Mouse (Mus musculus) heart, embryonic 13.5 days (tissue): ENCODE data around the gene Scarf2. TPM values are rescaled to one million over a fixed set of nuclear protein-coding genes. Genes with fewer than 3 reads are reported as not detected.

ENCODE experiments used
- ATAC-seq: fragments of 200-750 bp; cut with Nextera tagmentation; 2 replicates; pipeline ENCODE4 v1.8.0; 2017; ENCODE audit warnings: moderate TSS enrichment; ENCODE audit not compliant: insufficient number of reproducible peaks, low FRiP score, low TSS enrichment; ENCODE audit errors: extremely low read depth
- H3K27ac ChIP-seq: fragments of 300-500 bp; sonication (generic); replicated peaks from 2 replicates; pipeline ENCODE4 v1.5.1; 2015; ENCODE audit warnings: moderate library complexity, mild to moderate bottlenecking, inconsistent platforms
- H3K27me3 ChIP-seq: fragments of 300-500 bp; sonication (generic); replicated peaks from 2 replicates; pipeline ENCODE4 v1.6.1; 2015; ENCODE audit warnings: mild to moderate bottlenecking, inconsistent platforms
- H3K36me3 ChIP-seq: fragments of 300-500 bp; sonication (generic); 2 replicates; pipeline ENCODE4 v1.6.1; 2015; ENCODE audit warnings: mild to moderate bottlenecking, inconsistent platforms
- H3K4me1 ChIP-seq: fragments of 300-500 bp; sonication (generic); 2 replicates; pipeline ENCODE4 v1.6.1; 2015; ENCODE audit warnings: inconsistent platforms
- H3K4me2 ChIP-seq: fragments of 300-500 bp; sonication (generic); 2 replicates; pipeline ENCODE4 v1.6.1; 2015; ENCODE audit warnings: inconsistent platforms, mild to moderate bottlenecking, moderate library complexity
- H3K4me3 ChIP-seq: fragments of 300-500 bp; sonication (generic); 2 replicates; pipeline ENCODE4 v1.5.1; 2015; ENCODE audit warnings: moderate library complexity, mild to moderate bottlenecking, inconsistent platforms
- H3K9ac ChIP-seq: fragments of 300-500 bp; sonication (generic); 2 replicates; pipeline ENCODE4 v1.6.1; 2015; ENCODE audit warnings: inconsistent platforms, mild to moderate bottlenecking, moderate library complexity
- H3K9me3 ChIP-seq: fragments of 300-500 bp; sonication (generic); 2 replicates; pipeline ENCODE4 v1.6.1; 2016; ENCODE audit warnings: inconsistent platforms
- WGBS: fragments of 180-500 bp; shearing (Covaris S2); methylation state at CpG from one replicate; pipeline ENCODE4 v1.1.7; 2015; ENCODE audit warnings: mixed read lengths; 5-methylcytosine and 5-hydroxymethylcytosine counted together
- polyA plus RNA-seq: library from polyadenylated mRNA; unstranded; fragments of >200 nt; fragmentation: Nextera tagmentation; extraction: Ambion mirVana; gene quantifications from 2 replicates; pipeline ENCODE4 v1.2.1, GENCODE M21; 2015

Scarf2 gene
- polyA plus RNA-seq, 1 experiment from 2014 or later: 8.2 TPM

- H3K27ac ChIP-seq: no peak overlapping the region
- WGBS: 92% methylated on average over 1 of the region's 1 CpGs
- no peaks in the 10 kb centered on the region for H3K9me3 ChIP-seq
- no peaks in the 10 kb centered on the region for H3K27me3 ChIP-seq
- no peak overlapping the region for H3K4me2 ChIP-seq
- no peak for ATAC-seq
- H3K4me1 ChIP-seq: no peaks in the 10 kb centered on the region
- H3K4me3 ChIP-seq: no peak overlapping the region
- H3K36me3 ChIP-seq: peaks cover 94% of the 10 kb centered on the region
- H3K9ac ChIP-seq: no peak overlapping the region
Observed at GRCm38 (mm10) chr16:17851860-17852259, 54.8 kb downstream of the Scarf2 start.

GRCm38 (mm10) chr16:17853263-17853662 lies 56.2 kb downstream of the Scarf2 start:
- Histone ChIP-seq H3K9me3 (no peaks in the 10 kb centered on the region), H3K4me1 (no peaks in the 10 kb centered on the region), H3K27ac (no peak overlapping the region), H3K27me3 (no peaks in the 10 kb centered on the region), H3K4me2 (no peak overlapping the region), H3K36me3 (peaks cover 94% of the 10 kb centered on the region), H3K4me3 (no peak overlapping the region), H3K9ac (no peak overlapping the region)
- WGBS: 83% methylated on average over 2 of the region's 2 CpGs
- ATAC-seq: no peak

- 90% methylated on average over 7 of the region's 7 CpGs for WGBS
- Histone ChIP-seq H3K9me3 (no peaks in the 10 kb centered on the region), H3K36me3 (peaks cover 91% of the 10 kb centered on the region), H3K27me3 (no peaks in the 10 kb centered on the region), H3K4me2 (no peak overlapping the region), H3K4me1 (0 out of 2 replicates have a peak, but pooled peaks cover 3% of the 10 kb centered on the region), H3K27ac (no peak overlapping the region), H3K4me3 (no peak overlapping the region), H3K9ac (no peak overlapping the region)
- ATAC-seq: no peak
Observed at GRCm38 (mm10) chr16:17857157-17857556, 60.1 kb downstream of the Scarf2 start.

Other genes with a start within 250 kb of the Scarf2 start
- 0.19 TPM in 2 replicates for gene Lrrc74b, start 236.0 kb upstream of the Scarf2 start, polyA plus RNA-seq
- gene P2rx6, start 235.4 kb upstream of the Scarf2 start, polyA plus RNA-seq: 0.65 and 0.79 TPM in 2 replicates
- 8.9 and 9.8 TPM in 2 replicates for gene Slc7a4, start 214.1 kb upstream of the Scarf2 start, polyA plus RNA-seq
- 23.8 and 24.7 TPM in 2 replicates for gene Smpd4, start 177.9 kb upstream of the Scarf2 start, polyA plus RNA-seq
- gene Ccdc74a, start 150.8 kb upstream of the Scarf2 start, polyA plus RNA-seq: 3.5 and 4.1 TPM in 2 replicates
- gene Med15, start 64.4 kb upstream of the Scarf2 start, polyA plus RNA-seq: 32.0 and 33.3 TPM in 2 replicates
- 40.6 and 43.9 TPM in 2 replicates for gene Klhl22, start 37.7 kb upstream of the Scarf2 start, polyA plus RNA-seq
- gene B830017H08Rik, start 35.8 kb downstream of the Scarf2 start, polyA plus RNA-seq: not detected in 2 replicates
- gene Car15, start 41.1 kb downstream of the Scarf2 start, polyA plus RNA-seq: 1.1 and 1.8 TPM in 2 replicates
- 0.12 and 0.14 TPM in 2 replicates for gene Gm20518, start 94.4 kb downstream of the Scarf2 start, polyA plus RNA-seq
- 0.04 TPM in 2 replicates for gene Tssk1, start 96.9 kb downstream of the Scarf2 start, polyA plus RNA-seq
- 47.8 and 48.4 TPM in 2 replicates for gene Dgcr2, start 101.3 kb downstream of the Scarf2 start, polyA plus RNA-seq
- not detected in 2 replicates for gene Tssk2, start 101.4 kb downstream of the Scarf2 start, polyA plus RNA-seq
- 27.5 and 29.8 TPM in 2 replicates for gene Ess2, start 114.1 kb downstream of the Scarf2 start, polyA plus RNA-seq
- not detected in 2 replicates for gene Gsc2, start 117.8 kb downstream of the Scarf2 start, polyA plus RNA-seq
- gene Slc25a1, start 130.9 kb downstream of the Scarf2 start, polyA plus RNA-seq: 34.8 and 38.0 TPM in 2 replicates
- not detected in 2 replicates for gene Vpreb2, start 183.1 kb downstream of the Scarf2 start, polyA plus RNA-seq